Mouse (Mus musculus) brain, embryonic 14.5 days (tissue): ENCODE measurements around the gene Ints11. TPM values are rescaled to one million over a fixed set of nuclear protein-coding genes. Genes with fewer than 3 reads are reported as not detected.

ENCODE experiments used
- DNase-seq: peaks from one replicate; pipeline ENCODE4 v3.0.0-alpha.2; 2011; ENCODE audit warnings: low read depth
- CTCF ChIP-seq: fragments of 200-500 bp; IDR thresholded peaks from 2 replicates; pipeline ENCODE4 v1.5.1; 2012; ENCODE audit warnings: inconsistent platforms, mild to moderate bottlenecking, moderate library complexity, borderline replicate concordance; ENCODE audit not compliant: insufficient read depth, insufficient read length; ENCODE audit errors: extremely low read depth
- POLR2A ChIP-seq: fragments of 200-500 bp; IDR thresholded peaks from 2 replicates; pipeline ENCODE4 v1.6.1; 2012; ENCODE audit warnings: mild to moderate bottlenecking, inconsistent platforms, borderline replicate concordance; ENCODE audit not compliant: poor library complexity, insufficient read depth, insufficient read length, severe bottlenecking; ENCODE audit errors: extremely low read depth
- polyA plus RNA-seq: library from polyadenylated mRNA; depleted of rRNA; stranded (reverse); fragments of >200 nt; gene quantifications from 2 replicates; pipeline ENCODE4 v1.2.3, GENCODE M21; 2012

Gene Ints11
- polyA plus RNA-seq, 1 experiment = 69.1 TPM

- no peak for DNase-seq
- no peak for TF ChIP-seq POLR2A
- no peak for TF ChIP-seq CTCF
Observed at GRCm38 (mm10) chr4:155849792-155850451, 19.4 kb upstream of the Ints11 start.

- DNase-seq = no peak
- TF ChIP-seq CTCF (no peak), POLR2A (no peak)
Observed at GRCm38 (mm10) chr4:155851368-155851767, 18.0 kb upstream of the Ints11 start.

- DNase-seq = no peak
- TF ChIP-seq POLR2A = no peak
- TF ChIP-seq CTCF = no peak
Observed at GRCm38 (mm10) chr4:155851951-155852411, 17.4 kb upstream of the Ints11 start.

- no peak for DNase-seq
- TF ChIP-seq CTCF (no peak), POLR2A (no peak)
Observed at GRCm38 (mm10) chr4:155853421-155853820, 15.9 kb upstream of the Ints11 start.

GRCm38 (mm10) chr4:155854991-155855390, 14.4 kb upstream of the Ints11 start:
- no peak for DNase-seq

GRCm38 (mm10) chr4:155856071-155856470, 13.3 kb upstream of the Ints11 start:
- no peak for TF ChIP-seq CTCF
- no peak for TF ChIP-seq POLR2A
- no peak for DNase-seq

More at GRCm38 (mm10) chr4:155854991-155855390, 14.4 kb upstream of the Ints11 start:
- no peak for TF ChIP-seq CTCF
- TF ChIP-seq POLR2A = no peak

GRCm38 (mm10) chr4:155856881-155857280, 12.5 kb upstream of the Ints11 start:
- no peak for DNase-seq
- TF ChIP-seq CTCF = no peak

GRCm38 (mm10) chr4:155859318-155859717, 10.0 kb upstream of the Ints11 start:
- DNase-seq = peak; percentile 46

GRCm38 (mm10) chr4:155861787-155862186, 7.6 kb upstream of the Ints11 start:
- TF ChIP-seq POLR2A (no peak), CTCF (no peak)
- DNase-seq = no peak

More at GRCm38 (mm10) chr4:155859318-155859717, 10.0 kb upstream of the Ints11 start:
- no peak for TF ChIP-seq POLR2A
- TF ChIP-seq CTCF = no peak

GRCm38 (mm10) chr4:155863001-155863400, 6.3 kb upstream of the Ints11 start, which contains the start of gene Tas1r3:
TSS of gene Tas1r3 (minus strand) at chr4:155863362.
- no peak for TF ChIP-seq CTCF
- TF ChIP-seq POLR2A = no peak
- DNase-seq = no peak

- no peak for DNase-seq
- TF ChIP-seq CTCF = no peak
- no peak for TF ChIP-seq POLR2A
Observed at GRCm38 (mm10) chr4:155868614-155869298, 590 bp upstream of the Ints11 start.

GRCm38 (mm10) chr4:155871404-155871803, 2.1 kb downstream of the Ints11 start:
- TF ChIP-seq CTCF (no peak), POLR2A (no peak)
- no peak for DNase-seq
